Mouse (Mus musculus): ENCODE data around the gene Mycbp2. TPM values are rescaled to one million over a fixed set of nuclear protein-coding genes. Genes with fewer than 3 reads are reported as not detected.

Mycbp2 gene
- polyA plus RNA-seq, 1 experiment from 2014 or later = 6.7 TPM

- H3K27ac ChIP-seq (ENCODE audit: low read length) = no peak overlapping the region
- H3K4me3 ChIP-seq (ENCODE audit: low read depth, low read length) = no peak overlapping the region
- no peaks in the 10 kb centered on the region for H3K4me1 ChIP-seq (ENCODE audit: control insufficient read depth, low read depth, low read length)
- H3K9me3 ChIP-seq (replicated peaks; ENCODE audit: control insufficient read depth, low read length) = no peaks in the 10 kb centered on the region
- peaks cover 14% of the 10 kb centered on the region for H3K36me3 ChIP-seq (ENCODE audit: control insufficient read depth, insufficient read depth)
- H3K9ac ChIP-seq (ENCODE audit: low read depth, low read length) = no peak overlapping the region
- H3K27me3 ChIP-seq (ENCODE audit: control insufficient read depth, insufficient read depth, low read depth, low read length) = no peaks in the 10 kb centered on the region
- 83% methylated on average over 5 of the region's 5 CpGs for WGBS (ENCODE audit: insufficient replicate concordance)
- no peak for ATAC-seq (ENCODE audit: low read depth)
- no peak overlapping the region for H3K4me2 ChIP-seq (ENCODE audit: low read depth, low read length)
Observed at GRCm38 (mm10) chr14:103150139-103150538, 196.5 kb downstream of the Mycbp2 start.

- Histone ChIP-seq H3K9me3 (replicated peaks; ENCODE audit: control insufficient read depth, low read length) (no peaks in the 10 kb centered on the region), H3K4me2 (ENCODE audit: low read depth, low read length) (no peak overlapping the region), H3K4me3 (ENCODE audit: low read depth, low read length) (no peak overlapping the region), H3K36me3 (ENCODE audit: control insufficient read depth, insufficient read depth) (peaks cover 31% of the 10 kb centered on the region), H3K27me3 (ENCODE audit: control insufficient read depth, insufficient read depth, low read depth, low read length) (no peaks in the 10 kb centered on the region), H3K4me1 (ENCODE audit: control insufficient read depth, low read depth, low read length) (no peaks in the 10 kb centered on the region), H3K9ac (ENCODE audit: low read depth, low read length) (no peak overlapping the region), H3K27ac (ENCODE audit: low read length) (no peak overlapping the region)
- 72% methylated on average over 2 of the region's 2 CpGs for WGBS (ENCODE audit: insufficient replicate concordance)
- ATAC-seq (ENCODE audit: low read depth) = peak; percentile 74
Observed at GRCm38 (mm10) chr14:103131991-103132390, 214.6 kb downstream of the Mycbp2 start.

GRCm38 (mm10) chr14:103125756-103126155, 220.9 kb downstream of the Mycbp2 start:
- Histone ChIP-seq H3K27me3 (ENCODE audit: control insufficient read depth, insufficient read depth, low read depth, low read length) (no peaks in the 10 kb centered on the region), H3K9me3 (replicated peaks; ENCODE audit: control insufficient read depth, low read length) (no peaks in the 10 kb centered on the region), H3K9ac (ENCODE audit: low read depth, low read length) (no peak overlapping the region), H3K4me3 (ENCODE audit: low read depth, low read length) (no peak overlapping the region), H3K4me1 (ENCODE audit: control insufficient read depth, low read depth, low read length) (no peaks in the 10 kb centered on the region), H3K4me2 (ENCODE audit: low read depth, low read length) (no peak overlapping the region), H3K27ac (ENCODE audit: low read length) (no peak overlapping the region), H3K36me3 (ENCODE audit: control insufficient read depth, insufficient read depth) (peaks cover 25% of the 10 kb centered on the region)
- no peak for ATAC-seq (ENCODE audit: low read depth)
- 70% methylated on average over 6 of the region's 6 CpGs for WGBS (ENCODE audit: insufficient replicate concordance)

GRCm38 (mm10) chr14:103114994-103115670, 231.5 kb downstream of the Mycbp2 start:
- Histone ChIP-seq H3K27me3 (ENCODE audit: control insufficient read depth, insufficient read depth, low read depth, low read length) (no peaks in the 10 kb centered on the region), H3K9me3 (replicated peaks; ENCODE audit: control insufficient read depth, low read length) (no peaks in the 10 kb centered on the region), H3K4me3 (ENCODE audit: low read depth, low read length) (no peak overlapping the region), H3K9ac (ENCODE audit: low read depth, low read length) (no peak overlapping the region), H3K27ac (ENCODE audit: low read length) (no peak overlapping the region), H3K36me3 (ENCODE audit: control insufficient read depth, insufficient read depth) (peaks cover 13% of the 10 kb centered on the region), H3K4me2 (ENCODE audit: low read depth, low read length) (no peak overlapping the region), H3K4me1 (ENCODE audit: control insufficient read depth, low read depth, low read length) (no peaks in the 10 kb centered on the region)
- peak; percentile 81 for ATAC-seq (ENCODE audit: low read depth)
- WGBS (ENCODE audit: insufficient replicate concordance) = 88% methylated on average over 3 of the region's 3 CpGs

- Histone ChIP-seq H3K9me3 (replicated peaks; ENCODE audit: control insufficient read depth, low read length) (no peaks in the 10 kb centered on the region), H3K27me3 (ENCODE audit: control insufficient read depth, insufficient read depth, low read depth, low read length) (no peaks in the 10 kb centered on the region), H3K36me3 (ENCODE audit: control insufficient read depth, insufficient read depth) (peaks cover 9% of the 10 kb centered on the region), H3K4me3 (ENCODE audit: low read depth, low read length) (no peak overlapping the region), H3K27ac (ENCODE audit: low read length) (no peak overlapping the region), H3K4me2 (ENCODE audit: low read depth, low read length) (no peak overlapping the region), H3K9ac (ENCODE audit: low read depth, low read length) (no peak overlapping the region), H3K4me1 (ENCODE audit: control insufficient read depth, low read depth, low read length) (no peaks in the 10 kb centered on the region)
- no peak for ATAC-seq (ENCODE audit: low read depth)
- 74% methylated on average over 3 of the region's 3 CpGs for WGBS (ENCODE audit: insufficient replicate concordance)
Observed at GRCm38 (mm10) chr14:103112606-103113363, 233.8 kb downstream of the Mycbp2 start.

- no peaks in the 10 kb centered on the region for H3K27me3 ChIP-seq (ENCODE audit: control insufficient read depth, insufficient read depth, low read depth, low read length)
- H3K27ac ChIP-seq (ENCODE audit: low read length) = no peak overlapping the region
- 67% methylated on average over 4 of the region's 4 CpGs for WGBS (ENCODE audit: insufficient replicate concordance)
- H3K9ac ChIP-seq (ENCODE audit: low read depth, low read length) = no peak overlapping the region
- no peaks in the 10 kb centered on the region for H3K9me3 ChIP-seq (replicated peaks; ENCODE audit: control insufficient read depth, low read length)
- H3K4me3 ChIP-seq (ENCODE audit: low read depth, low read length) = no peak overlapping the region
- H3K4me1 ChIP-seq (ENCODE audit: control insufficient read depth, low read depth, low read length) = no peaks in the 10 kb centered on the region
- ATAC-seq (ENCODE audit: low read depth) = no peak
- no peak overlapping the region for H3K4me2 ChIP-seq (ENCODE audit: low read depth, low read length)
- no peaks in the 10 kb centered on the region; the same call in 1 of the 2 replicates for H3K36me3 ChIP-seq (ENCODE audit: control insufficient read depth, insufficient read depth)
Observed at GRCm38 (mm10) chr14:103109971-103110370, 236.6 kb downstream of the Mycbp2 start.

- no peak overlapping the region for H3K4me3 ChIP-seq (ENCODE audit: low read depth, low read length)
- 67% methylated on average over 2 of the region's 2 CpGs for WGBS (ENCODE audit: insufficient replicate concordance)
- ATAC-seq (ENCODE audit: low read depth) = no peak
- H3K36me3 ChIP-seq (ENCODE audit: control insufficient read depth, insufficient read depth) = no peaks in the 10 kb centered on the region
- H3K9ac ChIP-seq (ENCODE audit: low read depth, low read length) = no peak overlapping the region
- H3K9me3 ChIP-seq (replicated peaks; ENCODE audit: control insufficient read depth, low read length) = no peaks in the 10 kb centered on the region
- no peaks in the 10 kb centered on the region for H3K4me1 ChIP-seq (ENCODE audit: control insufficient read depth, low read depth, low read length)
- no peak overlapping the region for H3K4me2 ChIP-seq (ENCODE audit: low read depth, low read length)
- H3K27ac ChIP-seq (ENCODE audit: low read length) = no peak overlapping the region
- no peaks in the 10 kb centered on the region for H3K27me3 ChIP-seq (ENCODE audit: control insufficient read depth, insufficient read depth, low read depth, low read length)
Observed at GRCm38 (mm10) chr14:103106301-103106700, 240.3 kb downstream of the Mycbp2 start.

GRCm38 (mm10) chr14:103102731-103103335, 243.8 kb downstream of the Mycbp2 start:
- Histone ChIP-seq H3K4me2 (ENCODE audit: low read depth, low read length) (no peak overlapping the region), H3K4me1 (ENCODE audit: control insufficient read depth, low read depth, low read length) (peaks cover 6% of the 10 kb centered on the region), H3K9me3 (replicated peaks; ENCODE audit: control insufficient read depth, low read length) (no peaks in the 10 kb centered on the region), H3K4me3 (ENCODE audit: low read depth, low read length) (no peak overlapping the region), H3K27ac (ENCODE audit: low read length) (no peak overlapping the region), H3K27me3 (ENCODE audit: control insufficient read depth, insufficient read depth, low read depth, low read length) (no peaks in the 10 kb centered on the region), H3K36me3 (ENCODE audit: control insufficient read depth, insufficient read depth) (no peaks in the 10 kb centered on the region), H3K9ac (ENCODE audit: low read depth, low read length) (no peak overlapping the region)
- WGBS (ENCODE audit: insufficient replicate concordance) = 65% methylated on average over 10 of the region's 10 CpGs
- ATAC-seq (ENCODE audit: low read depth) = no peak

GRCm38 (mm10) chr14:103102246-103102645, 244.4 kb downstream of the Mycbp2 start:
- WGBS (ENCODE audit: insufficient replicate concordance) = 63% methylated on average over 6 of the region's 6 CpGs
- ATAC-seq (ENCODE audit: low read depth) = no peak
- Histone ChIP-seq H3K27ac (ENCODE audit: low read length) (no peak overlapping the region), H3K4me3 (ENCODE audit: low read depth, low read length) (no peak overlapping the region), H3K9ac (ENCODE audit: low read depth, low read length) (no peak overlapping the region), H3K36me3 (ENCODE audit: control insufficient read depth, insufficient read depth) (no peaks in the 10 kb centered on the region), H3K4me1 (ENCODE audit: control insufficient read depth, low read depth, low read length) (peaks cover 8% of the 10 kb centered on the region), H3K9me3 (replicated peaks; ENCODE audit: control insufficient read depth, low read length) (no peaks in the 10 kb centered on the region), H3K27me3 (ENCODE audit: control insufficient read depth, insufficient read depth, low read depth, low read length) (no peaks in the 10 kb centered on the region), H3K4me2 (ENCODE audit: low read depth, low read length) (no peak overlapping the region)
